Mouse (Mus musculus): Measurements from ENCODE around the gene Batf. TPM values are rescaled to one million over a fixed set of nuclear protein-coding genes. Genes with fewer than 3 reads are reported as not detected.
"Not testable (repeated sequence)": the region's sequence is repeated elsewhere in the genome, so short reads cannot be mapped to it uniquely, and the experiment has no call there.

Batf gene
- total and polyA plus RNA-seq, 3 experiments: 14.4 to 19.9 TPM; not detected in 1

DNA sequence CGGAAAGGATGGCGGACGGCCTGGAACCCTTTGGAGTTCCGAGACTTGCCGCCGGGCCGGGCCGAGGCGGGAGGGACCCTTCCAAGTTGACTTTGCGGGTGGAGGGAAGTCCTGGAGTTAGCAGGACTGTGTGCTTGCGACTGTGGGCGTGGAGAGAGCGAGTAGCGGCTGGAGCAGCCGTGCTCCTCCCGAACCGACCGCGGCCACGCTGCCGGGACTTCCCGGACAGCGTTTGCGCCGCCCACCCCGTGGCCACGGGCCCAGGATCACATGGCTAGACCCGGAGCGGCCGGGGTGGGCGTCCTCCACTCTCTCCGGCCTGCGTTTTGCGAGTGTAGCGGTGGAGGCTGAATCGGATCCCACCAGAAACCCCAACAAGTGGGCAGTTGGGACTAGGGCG, 11.7 kb downstream of the Batf start:
- not testable (repeated sequence) for H3K27me3 ChIP-seq (ENCODE audit: control insufficient read depth in 1 of 2, insufficient read depth in 2 of 2, low read length in 2 of 2); DNase-seq (ENCODE audit: low read depth, low spot score); H3K27ac ChIP-seq (ENCODE audit: control insufficient read depth, low read depth, low read length); H3K4me1 ChIP-seq (ENCODE audit: control insufficient read depth in 1 of 2, insufficient read depth in 2 of 2, low read length in 2 of 2); H3K79me2 ChIP-seq (ENCODE audit: control insufficient read depth, insufficient read depth, low read length, poor library complexity); H3K9ac ChIP-seq (ENCODE audit: control insufficient read depth, low read depth, low read length, poor library complexity, severe bottlenecking); H3K9me3 ChIP-seq (replicated peaks; ENCODE audit: insufficient read depth, low read length); H3K36me3 ChIP-seq (ENCODE audit: control insufficient read depth in 1 of 2, insufficient read depth in 2 of 2, low read length in 2 of 2); H3K4me3 ChIP-seq (ENCODE audit: control insufficient read depth in 1 of 2, insufficient read depth in 1 of 2, low read depth in 2 of 2, low read length in 2 of 2)

DNA sequence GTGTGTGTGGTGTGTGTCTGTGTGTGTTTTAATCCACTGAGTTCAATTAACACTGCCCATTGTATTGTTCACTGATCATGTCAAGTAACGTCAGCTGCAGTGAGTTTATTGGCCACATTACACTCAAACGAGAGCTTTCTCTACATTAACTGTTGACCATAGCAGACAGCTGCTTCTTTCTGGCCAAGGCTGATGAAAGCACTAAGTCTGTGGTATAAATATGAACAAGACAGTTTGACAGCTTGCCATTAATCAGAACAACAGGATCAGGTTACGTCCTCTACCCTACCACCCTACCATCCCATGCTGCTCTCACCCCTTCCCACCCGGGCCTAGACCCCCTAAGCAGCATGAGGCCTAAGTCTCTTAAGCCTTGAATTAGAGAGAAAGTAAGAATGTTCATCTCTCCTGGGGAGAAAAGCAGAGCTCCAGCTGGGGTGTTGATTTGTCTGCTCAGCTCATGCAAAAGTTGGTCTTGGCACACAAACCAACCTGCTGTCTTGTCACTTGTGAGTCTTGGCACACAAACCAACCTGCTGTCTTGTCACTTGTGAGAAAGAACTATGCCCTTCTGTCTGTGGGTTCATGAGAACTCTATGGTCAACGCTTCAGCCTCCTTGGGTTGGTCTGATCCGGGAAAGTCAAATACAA, 13.8 kb downstream of the Batf start:
- Histone ChIP-seq H3K4me1 (ENCODE audit: control insufficient read depth in 1 of 2, insufficient read depth in 2 of 2, low read length in 2 of 2) (peaks cover 3 to 10% of the 10 kb centered on the region in 2 experiments; a peak in 3 of 4 replicates), H3K36me3 (ENCODE audit: control insufficient read depth in 1 of 2, insufficient read depth in 2 of 2, low read length in 2 of 2) (no peaks in the 10 kb centered on the region)
- no peak for TF ChIP-seq CTCF (IDR thresholded peaks at IDR 0.05 in 2 of 3, conservative IDR thresholded peaks at IDR 0.05 in 1 of 3; ENCODE audit: control insufficient read depth in 1 of 3, insufficient read depth in 1 of 3, low read depth in 2 of 3, low read length in 3 of 3, poor library complexity in 1 of 3, severe bottlenecking in 1 of 3)
- no peak for TF ChIP-seq TBP (IDR thresholded peaks at IDR 0.05; ENCODE audit: low read depth, low read length)
- no peak for TF ChIP-seq UBTF (IDR thresholded peaks at IDR 0.05; ENCODE audit: borderline replicate concordance, insufficient read depth, low read depth, low read length)
- no peak for TF ChIP-seq MYB (IDR thresholded peaks at IDR 0.05; ENCODE audit: low read depth, low read length)
- TF ChIP-seq ZNF384 (IDR thresholded peaks at IDR 0.05; ENCODE audit: low read depth, low read length): no peak
- TF ChIP-seq JUND (IDR thresholded peaks at IDR 0.05; ENCODE audit: low read depth, low read length): no peak
- TF ChIP-seq HCFC1 (IDR thresholded peaks at IDR 0.05; ENCODE audit: low read depth, low read length): no peak
- TF ChIP-seq ZMIZ1 (IDR thresholded peaks at IDR 0.05; ENCODE audit: low read depth, low read length): no peak
- no peak for TF ChIP-seq ZC3H11A (IDR thresholded peaks at IDR 0.05; ENCODE audit: low read depth, low read length)
- TF ChIP-seq TAL1 (IDR thresholded peaks at IDR 0.05; ENCODE audit: low read length): no peak
- no peak for TF ChIP-seq MYC (IDR thresholded peaks at IDR 0.05; ENCODE audit: low read depth, low read length)
- no peak for TF ChIP-seq GABPA (IDR thresholded peaks at IDR 0.05; ENCODE audit: low read depth, low read length)
- no peak for TF ChIP-seq USF2 (IDR thresholded peaks at IDR 0.05; ENCODE audit: borderline replicate concordance in 1 of 2, insufficient read depth in 1 of 2, low read depth in 1 of 2, low read length in 2 of 2)
- no peak for TF ChIP-seq POLR2A (IDR thresholded peaks at IDR 0.05; ENCODE audit: control insufficient read depth in 1 of 2, insufficient read depth in 1 of 2, low read depth in 1 of 2, low read length in 2 of 2, poor library complexity in 1 of 2)
- no peak for TF ChIP-seq MAZ (IDR thresholded peaks at IDR 0.05; ENCODE audit: low read depth, low read length)
- no peak for TF ChIP-seq SIN3A (IDR thresholded peaks at IDR 0.05; ENCODE audit: low read length)
- TF ChIP-seq MEF2A (IDR thresholded peaks at IDR 0.05; ENCODE audit: extremely low read depth, insufficient replicate concordance, low read depth, low read length, poor library complexity, severe bottlenecking): no peak
- TF ChIP-seq ZKSCAN1 (IDR thresholded peaks at IDR 0.05; ENCODE audit: low read depth, low read length): no peak

More for the DNA sequence above, 13.8 kb downstream of the Batf start:
- no peaks in the 10 kb centered on the region for H3K27me3 ChIP-seq (ENCODE audit: control insufficient read depth in 1 of 2, insufficient read depth in 2 of 2, low read length in 2 of 2)
- no peak overlapping the region for H3K27ac ChIP-seq (ENCODE audit: control insufficient read depth, low read depth, low read length)
- no peak overlapping the region for H3K9ac ChIP-seq (ENCODE audit: control insufficient read depth, low read depth, low read length, poor library complexity, severe bottlenecking)
- no peaks in the 10 kb centered on the region for H3K9me3 ChIP-seq (replicated peaks; ENCODE audit: insufficient read depth, low read length)
- no peaks in the 10 kb centered on the region; the same call in 1 of the 2 replicates for H3K79me2 ChIP-seq (ENCODE audit: control insufficient read depth, insufficient read depth, low read length, poor library complexity)
- no peak for DNase-seq (ENCODE audit: low read depth, low spot score)
- H3K4me3 ChIP-seq (ENCODE audit: control insufficient read depth in 1 of 2, insufficient read depth in 1 of 2, low read depth in 2 of 2, low read length in 2 of 2): no peak overlapping the region
